Mouse (Mus musculus): Measurements from ENCODE around the gene Tanc1.

Tanc1 gene

DNA sequence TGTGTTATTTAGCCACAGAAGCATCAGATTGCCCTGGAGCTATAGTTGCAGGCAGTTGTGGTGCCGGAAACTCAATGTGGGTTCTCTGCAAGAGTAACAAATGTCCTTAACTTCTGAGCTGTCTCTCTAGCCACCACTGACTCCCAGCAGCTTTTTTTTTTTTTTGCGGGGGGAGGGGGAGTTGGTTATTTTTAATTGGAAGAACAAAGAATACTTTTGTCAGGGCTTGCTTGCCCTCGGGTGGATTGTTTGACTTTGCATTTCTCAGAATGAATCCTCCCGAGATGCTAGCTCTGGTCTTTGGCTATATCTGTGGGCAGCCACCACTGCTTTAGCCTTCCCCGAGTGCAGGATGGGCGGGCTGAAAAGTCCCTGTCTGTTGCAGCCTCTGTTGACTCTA lies 139.3 kb downstream of the Tanc1 start:
- no peak for DNase-seq (ENCODE audit: low read depth in 2 of 2, low spot score in 2 of 2)

DNA sequence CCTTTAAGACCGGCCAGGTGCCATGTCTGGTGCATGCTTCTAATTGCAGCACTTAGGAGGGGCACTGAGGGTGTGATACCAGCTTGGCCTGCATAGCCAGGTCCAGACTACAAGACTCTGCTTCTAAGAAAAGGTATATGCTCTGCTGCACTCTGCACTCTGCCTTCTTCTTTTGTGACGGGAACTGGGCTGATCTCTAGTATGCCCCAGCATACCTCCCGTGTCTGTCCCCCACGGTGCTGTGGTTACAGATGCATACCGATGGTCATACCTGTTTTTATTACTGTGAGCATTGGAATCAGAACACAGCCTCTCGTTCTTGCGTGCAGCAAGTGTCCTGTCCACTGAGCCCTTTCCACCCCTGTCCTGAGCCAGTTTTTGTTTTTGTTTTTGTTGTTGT lies 140.3 kb downstream of the Tanc1 start:
- DNase-seq (ENCODE audit: low read depth in 2 of 2, low spot score in 2 of 2), result no peak

DNA sequence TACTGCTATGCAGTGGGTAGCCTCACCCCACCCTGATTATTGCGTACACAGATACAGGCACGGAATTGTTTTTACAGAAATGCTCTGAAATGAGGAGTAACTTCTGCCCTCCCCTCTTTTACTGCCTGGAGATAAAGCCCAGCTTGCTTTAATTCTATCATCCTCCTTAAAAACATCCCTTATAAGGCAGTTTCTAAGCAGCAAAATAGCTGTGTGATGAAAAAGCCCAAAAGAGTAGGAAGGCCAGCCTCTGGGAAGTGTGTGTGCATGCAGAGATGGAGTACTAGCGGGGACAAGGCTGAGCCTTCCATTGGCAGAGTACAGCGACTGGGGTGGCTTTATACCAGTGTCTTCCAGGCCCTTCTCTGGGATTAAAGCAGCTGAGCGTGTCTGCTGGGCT lies 140.9 kb downstream of the Tanc1 start:
- no peak for DNase-seq (ENCODE audit: low read depth in 2 of 2, low spot score in 2 of 2)

DNA sequence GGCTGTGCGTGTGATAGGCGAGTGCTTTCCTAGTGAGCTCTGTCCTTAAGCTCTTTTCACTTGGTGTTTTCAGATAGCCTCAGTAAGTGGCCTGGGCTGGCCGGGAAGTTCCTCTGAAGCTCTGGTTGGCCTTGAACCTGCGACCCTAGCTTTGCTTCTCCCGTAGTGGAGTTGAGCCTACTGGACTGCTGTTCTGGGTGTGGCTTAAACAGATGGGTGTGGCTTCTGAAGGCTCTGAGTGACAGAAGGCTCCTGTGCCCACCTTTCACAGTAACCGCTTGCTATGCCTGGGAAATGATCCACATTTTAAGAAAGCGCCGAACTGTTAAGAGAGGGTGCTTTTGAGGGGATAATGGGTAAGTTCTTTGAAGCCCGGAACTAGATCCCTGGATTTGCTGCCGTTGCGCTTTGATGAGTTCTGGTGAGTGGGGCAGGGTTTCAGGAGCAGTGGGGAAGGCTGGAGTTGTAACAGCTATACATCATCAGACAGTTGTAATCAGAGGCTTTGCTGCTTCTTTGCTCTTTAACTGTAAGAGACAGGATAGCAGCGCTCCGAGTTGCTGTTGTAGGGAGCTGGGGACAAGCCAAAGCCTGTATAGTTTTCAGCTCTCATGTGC lies 144.4 kb downstream of the Tanc1 start:
- DNase-seq (ENCODE audit: low read depth in 2 of 2, low spot score in 2 of 2), result no peak

DNA sequence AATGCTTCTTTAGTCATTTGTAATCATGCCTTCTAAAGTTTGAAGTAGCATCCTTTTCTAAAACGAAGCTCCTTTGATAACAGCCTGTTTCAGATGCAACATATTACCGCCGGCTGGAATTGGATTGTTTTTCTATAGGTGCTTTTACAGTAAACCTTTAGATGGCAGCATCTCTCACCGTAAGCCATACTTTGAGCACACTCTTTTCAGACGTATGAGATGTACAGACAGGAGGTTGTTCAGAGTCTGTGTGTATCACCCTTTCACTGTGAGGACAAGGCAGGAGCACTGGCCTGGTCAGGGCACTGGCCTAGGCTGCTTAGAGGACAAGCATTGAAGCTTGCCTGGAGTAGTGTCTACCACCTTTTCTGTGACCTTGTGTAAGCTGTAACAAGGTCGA lies 145.2 kb downstream of the Tanc1 start:
- no peak for DNase-seq (ENCODE audit: low read depth in 2 of 2, low spot score in 2 of 2)

DNA sequence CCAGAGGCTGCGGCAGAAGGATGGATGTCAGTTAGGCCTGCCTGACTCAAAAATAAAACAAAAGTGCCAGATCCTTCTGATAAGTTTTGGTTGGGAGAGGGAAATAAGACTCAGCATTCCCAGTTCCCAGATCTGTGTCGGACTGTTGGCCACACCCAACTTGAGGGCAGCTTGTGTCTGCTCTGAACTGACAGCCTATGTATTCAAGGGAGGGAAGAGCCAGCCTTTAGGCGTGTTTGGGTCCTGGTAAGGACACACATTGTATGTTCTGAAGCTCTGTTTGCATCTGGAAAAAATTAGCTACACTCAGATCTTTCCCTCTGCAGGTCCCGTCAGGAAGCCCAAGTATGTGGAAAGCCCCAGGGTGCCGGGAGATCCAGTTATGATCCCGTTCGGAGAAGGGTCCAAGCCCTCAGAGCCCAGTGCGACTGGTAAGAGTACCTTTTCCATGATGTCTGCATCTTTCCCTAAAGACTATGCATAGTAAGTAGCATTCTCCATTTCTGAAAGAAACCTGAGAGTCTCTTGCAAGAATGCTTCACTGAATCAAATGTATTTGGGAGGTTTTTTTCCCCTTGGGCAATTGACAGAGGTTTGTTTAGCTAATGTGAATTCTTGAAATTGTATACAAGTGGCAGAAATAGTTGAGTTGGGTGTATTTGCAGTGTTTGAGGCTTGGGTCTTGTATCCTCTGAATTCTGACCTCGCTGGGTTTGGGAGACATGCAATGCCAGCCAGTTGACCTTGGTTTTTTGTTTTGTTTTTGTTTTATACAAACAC lies 146.5 kb downstream of the Tanc1 start:
- DNase-seq (ENCODE audit: low read depth in 2 of 2, low spot score in 2 of 2), result no peak

DNA sequence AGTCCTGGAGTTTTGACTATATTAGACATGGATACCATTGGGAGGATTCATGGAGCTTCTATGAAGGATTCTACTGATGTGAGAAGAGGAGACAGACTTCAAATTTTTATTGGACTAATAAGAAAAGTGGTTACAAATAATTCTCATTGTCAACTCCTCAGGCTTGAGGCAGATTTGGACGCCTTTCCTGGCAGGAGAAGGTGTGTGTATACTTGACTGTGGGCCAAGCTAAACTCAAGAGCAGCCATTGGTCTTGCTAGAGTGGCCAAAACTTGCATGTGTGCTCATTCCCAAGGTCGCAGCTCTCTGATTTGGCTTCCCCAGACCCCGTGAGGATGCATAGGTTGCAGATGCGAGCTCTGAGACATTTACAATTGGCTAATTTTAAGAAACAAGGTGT lies 148.9 kb downstream of the Tanc1 start:
- no peak for DNase-seq (ENCODE audit: low read depth in 2 of 2, low spot score in 2 of 2)

DNA sequence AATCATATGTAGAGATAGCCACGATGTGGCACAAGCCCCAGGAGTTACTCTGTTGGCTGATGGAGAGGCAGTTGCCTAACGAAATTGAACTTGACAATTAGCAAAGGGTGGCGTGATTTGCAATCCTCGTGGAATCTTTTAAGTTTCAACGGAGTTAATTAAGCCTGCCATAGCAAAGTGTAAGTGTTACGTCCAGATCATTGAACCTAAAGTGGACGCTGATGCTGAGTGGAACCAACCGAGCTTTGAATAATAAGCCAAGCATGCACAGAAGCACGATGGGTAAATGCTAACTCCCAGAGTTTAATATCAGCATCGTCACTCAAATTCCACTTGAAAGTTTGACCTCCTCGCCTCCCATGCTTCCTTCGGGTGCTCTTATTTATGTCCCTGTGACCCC lies 149.3 kb downstream of the Tanc1 start:
- DNase-seq (ENCODE audit: low read depth in 2 of 2, low spot score in 2 of 2), result no peak

DNA sequence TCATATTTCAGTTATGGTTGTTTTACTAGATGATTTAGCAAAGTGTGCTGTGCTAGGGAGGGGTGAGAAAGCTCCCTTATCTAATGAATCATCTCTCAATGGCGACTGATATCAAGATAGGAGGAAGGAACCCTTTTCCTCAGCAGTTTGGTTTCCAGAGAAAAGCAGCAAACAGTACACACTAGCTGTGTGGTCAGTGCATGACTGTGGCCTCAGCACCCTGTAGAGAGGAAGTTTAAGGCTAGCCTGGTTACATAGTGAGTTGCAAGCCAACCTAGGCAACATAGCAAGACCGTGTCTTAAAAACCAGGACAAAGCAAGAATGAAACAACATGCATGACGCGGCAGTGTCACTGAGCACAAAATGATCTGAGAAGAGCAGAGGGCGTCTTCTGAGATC lies 150.4 kb downstream of the Tanc1 start:
- DNase-seq (ENCODE audit: low read depth in 2 of 2, low spot score in 2 of 2), result no peak

DNA sequence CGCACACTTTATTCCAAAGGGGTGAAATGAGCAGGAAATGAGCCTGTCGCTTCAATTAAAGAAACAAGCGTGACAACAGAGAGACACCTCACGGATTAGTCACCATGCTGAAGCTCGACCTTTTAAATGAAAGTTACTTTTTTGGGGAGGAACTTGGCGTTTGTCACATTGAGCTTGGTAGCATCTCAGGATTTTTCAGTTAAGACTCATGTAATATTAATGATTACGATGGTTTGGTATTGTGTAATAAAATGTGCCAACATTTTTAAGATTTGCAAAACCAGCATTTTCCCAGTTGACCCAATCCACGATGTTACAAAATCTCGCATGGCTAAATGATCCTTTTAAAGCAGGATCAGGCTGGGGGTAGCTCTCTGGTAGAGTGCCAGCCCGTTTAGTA lies 153.8 kb downstream of the Tanc1 start:
- DNase-seq (ENCODE audit: low read depth in 2 of 2, low spot score in 2 of 2), result no peak

DNA sequence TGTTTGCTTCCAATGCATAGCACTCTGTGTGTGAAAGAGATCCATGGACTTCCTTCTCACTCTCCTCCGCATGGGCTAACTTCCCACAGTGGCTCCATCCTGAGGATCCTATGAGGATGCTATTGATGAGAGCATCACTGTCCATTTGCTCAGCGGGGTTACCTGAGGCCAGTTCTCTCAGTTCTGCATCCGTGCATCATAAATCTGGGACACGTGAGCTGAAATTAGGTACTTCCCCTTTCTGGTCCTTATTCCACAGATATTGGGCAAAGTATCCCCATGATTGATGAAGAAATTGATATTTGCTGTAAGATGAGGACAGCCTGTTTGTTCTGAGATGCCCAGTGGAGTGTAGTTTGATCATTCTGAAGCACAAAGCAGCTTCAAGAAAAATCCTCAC lies 156.1 kb downstream of the Tanc1 start:
- DNase-seq (ENCODE audit: low read depth in 2 of 2, low spot score in 2 of 2), result no peak

DNA sequence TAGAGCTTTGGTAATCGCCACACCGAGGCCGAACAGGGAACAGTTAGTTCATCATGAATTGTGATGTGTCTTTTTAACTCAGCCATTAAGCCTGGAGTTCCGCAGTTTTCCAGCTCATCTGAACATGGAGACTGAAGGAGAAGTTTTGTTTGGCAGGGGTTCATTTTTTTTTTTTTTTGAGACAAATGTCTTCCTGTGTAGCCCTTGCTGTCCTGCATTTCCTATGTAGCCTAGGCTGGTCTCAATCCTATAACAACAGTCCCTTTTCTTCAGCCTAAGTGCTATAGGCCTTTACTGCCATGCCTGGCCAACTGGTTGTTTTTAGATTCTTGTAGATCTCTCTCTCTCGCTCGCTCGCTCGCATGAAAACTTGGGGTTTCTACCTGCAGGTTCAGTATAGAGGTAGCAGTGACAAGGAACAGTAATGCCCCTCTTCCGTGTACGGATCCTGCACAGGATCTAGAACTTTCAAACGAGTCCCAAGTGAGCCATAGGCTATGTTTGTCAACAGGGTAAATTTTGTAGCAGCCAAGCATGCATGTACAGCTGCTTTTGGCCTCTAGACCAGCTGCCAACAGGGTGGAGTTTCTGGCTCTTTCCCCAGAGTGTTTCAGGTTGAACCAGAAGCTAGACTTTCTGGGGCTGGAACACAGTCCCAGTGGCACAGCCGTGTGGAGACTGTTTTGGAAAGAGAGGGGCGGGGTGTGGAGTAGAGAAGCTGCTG lies 157.0 kb downstream of the Tanc1 start:
- no peak for DNase-seq (ENCODE audit: low read depth in 2 of 2, low spot score in 2 of 2)

DNA sequence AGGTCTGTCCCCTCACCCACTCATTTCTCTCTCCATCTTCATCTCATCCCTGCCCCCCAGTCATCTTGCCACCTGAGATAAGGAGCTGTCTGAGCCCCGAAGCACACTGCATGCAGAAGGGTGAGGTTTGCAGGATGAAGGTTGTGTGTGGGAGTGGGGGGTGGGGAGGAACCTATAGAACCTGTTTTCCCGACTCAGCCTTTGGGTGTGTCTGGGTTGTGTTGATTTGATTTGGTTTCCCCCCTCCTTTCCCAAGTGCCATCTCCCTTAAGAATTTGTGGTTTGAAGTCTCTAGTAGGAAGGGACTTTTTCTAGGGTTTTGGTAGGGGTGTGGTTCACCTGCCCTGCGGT lies 157.5 kb downstream of the Tanc1 start:
- no peak for DNase-seq (ENCODE audit: low read depth in 2 of 2, low spot score in 2 of 2)

DNA sequence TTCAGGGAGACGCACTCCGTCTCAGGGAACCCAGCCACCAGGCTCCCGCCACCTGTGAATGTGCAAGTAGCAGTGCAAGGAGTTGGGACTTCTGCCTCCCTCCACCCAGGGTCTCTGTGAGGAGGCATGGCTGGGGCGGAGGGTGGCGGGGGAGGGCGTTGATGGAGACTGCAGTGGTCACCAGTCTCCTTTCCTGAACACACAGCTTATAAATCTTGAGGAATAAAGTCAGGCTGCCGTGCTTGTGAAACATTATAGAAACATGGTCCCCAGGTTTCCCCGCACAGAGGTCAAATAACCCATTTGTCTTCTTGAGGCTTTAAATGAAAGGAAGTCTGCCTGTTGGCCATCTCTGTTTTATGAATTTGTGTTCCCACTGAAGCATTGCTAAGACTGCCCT lies 159.9 kb downstream of the Tanc1 start:
- DNase-seq (ENCODE audit: low read depth in 2 of 2, low spot score in 2 of 2), result no peak

DNA sequence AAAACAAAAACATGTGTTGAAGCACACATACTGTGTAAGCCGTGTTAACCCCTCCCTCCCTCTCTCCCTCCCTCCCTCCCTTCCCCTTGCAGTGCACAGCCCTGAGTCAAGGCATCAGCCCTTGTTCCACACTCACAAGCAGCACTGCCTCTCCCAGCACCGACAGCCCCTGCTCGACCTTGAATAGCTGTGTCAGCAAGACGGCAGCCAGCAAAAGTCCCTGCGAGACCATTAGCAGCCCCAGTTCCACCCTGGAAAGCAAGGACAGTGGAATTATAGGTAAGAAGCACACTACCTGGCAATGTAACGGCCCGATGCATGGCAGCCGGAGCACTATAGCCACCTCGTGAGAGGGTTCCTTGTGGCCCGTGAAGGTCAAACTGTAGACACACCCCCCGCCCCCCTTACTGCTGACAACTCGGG lies 160.4 kb downstream of the Tanc1 start:
- DNase-seq (ENCODE audit: low read depth in 2 of 2, low spot score in 2 of 2), result no peak

DNA sequence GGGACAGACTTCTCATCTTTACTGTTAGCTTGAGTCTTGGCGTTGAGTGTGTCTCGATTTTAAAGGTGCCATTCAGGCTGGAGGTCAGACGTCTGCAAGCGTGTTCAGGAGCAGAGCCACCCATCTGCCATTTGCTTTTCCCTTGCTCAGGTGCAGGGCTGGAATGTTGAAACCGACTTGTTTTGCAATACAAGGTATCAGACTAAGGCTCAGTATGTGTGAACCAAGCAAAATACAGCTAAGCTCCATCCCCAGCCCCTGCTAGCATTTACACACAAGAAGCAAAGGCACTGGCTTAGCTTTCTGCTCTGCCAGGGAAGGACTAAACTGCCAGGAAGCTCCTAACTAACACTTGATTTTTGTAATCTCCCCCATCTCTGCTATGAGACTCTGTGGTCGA lies 162.5 kb downstream of the Tanc1 start:
- no peak for DNase-seq (ENCODE audit: low read depth in 2 of 2, low spot score in 2 of 2)

DNA sequence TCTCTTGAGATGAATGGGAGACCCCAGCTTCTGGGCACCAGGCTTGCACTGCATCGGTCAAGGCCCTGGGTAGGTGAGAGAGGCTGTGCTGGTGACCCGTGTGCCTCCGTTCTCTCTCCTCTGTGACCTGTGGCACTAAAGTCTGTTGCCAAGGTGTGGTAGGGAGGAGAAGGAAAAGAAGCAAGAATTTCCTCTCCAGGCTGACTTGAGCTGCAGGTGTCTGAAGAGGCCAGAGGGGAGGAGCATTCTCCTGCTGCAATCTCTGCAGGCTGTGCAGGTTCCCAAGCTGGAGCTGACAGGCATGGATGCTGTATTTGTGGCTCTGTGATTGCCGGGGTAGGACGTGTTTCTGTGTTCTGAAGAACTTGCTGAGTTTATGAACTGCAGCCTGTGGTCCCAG lies 163.3 kb downstream of the Tanc1 start:
- DNase-seq (ENCODE audit: low read depth in 2 of 2, low spot score in 2 of 2), result no peak

DNA sequence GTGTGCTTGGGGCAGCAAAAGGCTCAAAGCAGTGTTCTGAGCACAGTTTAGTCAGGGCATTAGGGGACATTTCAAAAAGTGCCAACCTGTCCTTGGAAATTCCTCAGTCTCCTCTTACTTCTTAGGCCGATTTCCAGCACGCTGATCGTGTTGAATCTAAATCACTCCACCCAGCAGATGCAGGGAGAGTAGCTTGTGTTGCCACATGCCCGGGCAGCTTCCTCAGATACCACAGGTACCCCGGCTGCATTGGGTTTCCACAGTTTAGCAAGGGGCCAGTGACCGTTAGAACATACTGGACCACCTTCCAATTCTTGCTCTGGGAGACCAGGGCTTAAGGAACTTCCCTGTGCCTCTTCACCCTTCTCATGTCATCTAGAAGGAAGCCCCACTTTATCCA lies 164.0 kb downstream of the Tanc1 start:
- DNase-seq (ENCODE audit: low read depth in 2 of 2, low spot score in 2 of 2), result no peak

DNA sequence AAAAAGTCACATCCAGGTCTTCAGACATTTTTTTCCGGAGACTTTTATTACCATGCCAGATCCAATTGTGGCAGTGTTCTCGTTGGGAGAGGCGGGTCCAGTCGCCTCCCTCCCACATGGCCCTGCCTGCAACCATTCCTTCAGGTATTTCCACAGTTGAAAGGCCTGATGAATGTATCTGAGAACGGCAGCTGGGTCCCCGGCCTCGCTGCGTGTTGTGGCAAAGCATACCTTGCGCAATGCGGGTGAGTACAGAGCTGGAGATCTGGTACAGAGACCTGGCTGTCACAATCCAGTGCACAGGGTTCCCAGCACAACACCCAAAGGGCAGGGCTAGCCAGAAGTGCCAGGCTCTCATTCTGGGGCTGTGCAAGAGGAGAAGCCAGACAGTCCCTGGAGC lies 167.5 kb downstream of the Tanc1 start:
- no peak for DNase-seq (ENCODE audit: low read depth in 2 of 2, low spot score in 2 of 2)

DNA sequence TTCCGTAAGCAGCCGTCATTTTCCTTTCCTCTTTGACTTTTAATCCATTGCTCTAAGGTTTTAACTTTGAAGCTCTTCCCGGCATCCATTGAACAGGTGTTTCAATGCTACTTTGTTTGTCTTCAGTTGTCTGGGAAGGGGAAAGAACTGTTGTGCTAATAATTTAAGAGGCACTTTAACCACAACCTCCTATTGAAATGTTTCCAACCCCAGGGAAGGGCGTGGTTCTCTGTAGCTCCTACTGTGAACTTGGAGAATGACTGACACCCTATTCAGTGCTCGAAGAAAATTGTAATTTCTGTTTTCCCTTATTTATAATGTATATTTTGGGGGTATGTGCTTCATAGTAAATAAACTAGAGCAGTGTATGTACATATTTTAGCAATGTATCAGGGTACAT lies 168.4 kb downstream of the Tanc1 start:
- DNase-seq (ENCODE audit: low read depth in 2 of 2, low spot score in 2 of 2), result no peak

DNA sequence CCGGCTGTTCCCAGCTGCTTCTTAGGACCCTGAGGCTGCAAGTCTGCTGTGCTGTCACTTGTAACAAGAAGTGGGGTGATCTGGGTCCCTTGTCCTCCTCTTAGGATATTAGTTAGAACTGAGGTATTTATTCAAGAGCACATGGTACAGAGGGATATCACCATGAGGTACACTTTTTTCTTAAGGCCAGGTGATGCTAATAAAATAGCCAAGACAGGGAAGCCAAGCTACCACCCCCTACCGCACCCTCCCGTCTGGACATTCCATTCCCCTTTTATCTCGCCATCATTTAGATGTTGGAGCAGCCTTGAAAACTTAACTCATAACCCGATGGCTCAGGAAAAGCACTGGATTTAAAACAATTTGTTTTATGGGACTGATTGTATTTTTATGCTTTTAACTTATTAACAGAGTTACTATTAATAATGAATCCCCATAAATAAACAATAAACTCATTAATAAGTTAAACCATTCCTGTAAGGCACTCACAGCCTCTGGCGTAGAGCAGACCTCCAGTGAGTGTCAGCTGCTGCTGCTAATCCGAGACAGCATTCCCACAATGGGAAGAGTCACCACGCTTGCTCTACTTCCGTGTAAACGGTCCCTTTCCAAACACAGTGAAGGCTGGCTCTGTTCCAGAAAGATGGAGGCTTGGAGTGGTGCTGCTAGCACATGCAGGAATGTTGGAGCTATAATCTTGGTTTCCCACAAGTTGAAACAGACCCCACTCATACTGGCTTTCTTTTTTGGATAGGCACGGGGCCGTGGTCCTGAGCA lies 171.4 kb downstream of the Tanc1 start:
- no peak for DNase-seq (ENCODE audit: low read depth in 2 of 2, low spot score in 2 of 2)

Measured in CD8-positive naive resting alpha-beta T cell, adult 2 months (primary cell).